Mouse (Mus musculus) skeletal muscle tissue, postnatal 0 days (tissue): ENCODE results near the gene 4930480E11Rik. TPM values are rescaled to one million over a fixed set of nuclear protein-coding genes. Genes with fewer than 3 reads are reported as not detected.

ENCODE experiments used
- polyA plus RNA-seq: library from polyadenylated mRNA; unstranded; fragments of >200 nt; fragmentation: Nextera tagmentation; extraction: Ambion mirVana; gene quantifications from 2 replicates; pipeline ENCODE4 v1.2.1, GENCODE M21; 2015

The 4930480E11Rik gene
- not detected in 2 replicates for polyA plus RNA-seq

GRCm38 (mm10) chrX:78369343-78369742, at the start of gene 4930480E11Rik:
4930480E11Rik (plus strand) TSS chrX:78369643.

Other genes with a start within 250 kb of the 4930480E11Rik start
- gene Gm5938, start 244.2 kb upstream of the 4930480E11Rik start, polyA plus RNA-seq, result not detected in 2 replicates
- not detected in 2 replicates for gene Obp1b, start 182.9 kb upstream of the 4930480E11Rik start, polyA plus RNA-seq
- gene Gm14743, start 123.7 kb upstream of the 4930480E11Rik start, polyA plus RNA-seq, result not detected in 2 replicates
- gene Prrg1, start 214.3 kb downstream of the 4930480E11Rik start, polyA plus RNA-seq, result 8.2 and 8.9 TPM in 2 replicates